Mouse (Mus musculus) left cerebral cortex, adult 2 months (tissue): ENCODE measurements at regions not wholly inside any gene's neighbourhood (a gene's known extent, or its start where the extent isn't known, plus 50 kb on each side); places are given as distances from the start of the nearest gene placed in this dataset.

ENCODE experiments used
- DNase-seq, 2 experiments: peaks; one replicate each; pipeline ENCODE4 v3.0.0; 2021 to 2022; ENCODE audit warnings: low spot score in 2 of 2, mixed read lengths in 1 of 2; ENCODE audit errors: extremely low spot score in 1 of 2
- H3K27ac ChIP-seq: fragments of 200-600 bp; 2 replicates; pipeline ENCODE4 v1.8.1; 2022
- H3K4me3 ChIP-seq: fragments of 200-600 bp; 2 replicates; pipeline ENCODE4 v1.8.1; 2022
- CTCF ChIP-seq: fragments of 200-600 bp; IDR thresholded peaks from 2 replicates; pipeline ENCODE4 v1.8.1; 2022; ENCODE audit warnings: antibody characterized with exemption, mild to moderate bottlenecking, moderate library complexity
- intact Hi-C: fragments of 180-260 bp; cut with DNase I; formaldehyde crosslinking; loops from one replicate; pipeline ENCODE4 v1.15.1; 2025

- Histone ChIP-seq H3K4me3 (no peak overlapping the region), H3K27ac (no peak overlapping the region)
- DNase-seq, result no peak
- intact Hi-C loops, result no loop called here
- TF ChIP-seq CTCF, result no peak
Measured at GRCm38 (mm10) chr17:31779466-31779865, 76.1 kb downstream of the Sik1 start.

- no peak for DNase-seq
- intact Hi-C loops, result no loop called here
- TF ChIP-seq CTCF, result no peak; the same call in 1 of the 2 replicates
- Histone ChIP-seq H3K4me3 (no peak overlapping the region), H3K27ac (no peak overlapping the region)
Measured at GRCm38 (mm10) chr17:31782251-31782650, 73.4 kb downstream of the Sik1 start.

- intact Hi-C loops, result no loop called here
- no peak for DNase-seq
- H3K4me3 ChIP-seq, result no peak overlapping the region
- no peak overlapping the region for H3K27ac ChIP-seq
- TF ChIP-seq CTCF, result no peak
Measured at GRCm38 (mm10) chr17:31783071-31783470, 72.5 kb downstream of the Sik1 start.

- no peak overlapping the region for H3K4me3 ChIP-seq
- intact Hi-C loops, result no loop called here
Measured at GRCm38 (mm10) chr17:31788316-31788715, 67.3 kb downstream of the Sik1 start.

GRCm38 (mm10) chr17:31789068-31789583 is 66.5 kb downstream of the Sik1 start:
- H3K27ac ChIP-seq, result no peak overlapping the region
- TF ChIP-seq CTCF, result no peak
- H3K4me3 ChIP-seq, result no peak overlapping the region
- DNase-seq, result no peak
- intact Hi-C loops, result no loop called here

More at GRCm38 (mm10) chr17:31788316-31788715, 67.3 kb downstream of the Sik1 start:
- DNase-seq, result no peak
- H3K27ac ChIP-seq, result no peak overlapping the region
- no peak for TF ChIP-seq CTCF

- H3K4me3 ChIP-seq, result no peak overlapping the region
- no peak for DNase-seq
- no peak for TF ChIP-seq CTCF
- intact Hi-C loops, result no loop called here
- no peak overlapping the region for H3K27ac ChIP-seq
Measured at GRCm38 (mm10) chr17:31789906-31790279, 65.7 kb downstream of the Sik1 start.

GRCm38 (mm10) chr17:31790280-31791063 is 65.1 kb downstream of the Sik1 start:
- Histone ChIP-seq H3K27ac (no peak overlapping the region; the same call in 1 of the 2 replicates), H3K4me3 (no peak overlapping the region)
- TF ChIP-seq CTCF, result no peak; the same call in 1 of the 2 replicates
- DNase-seq, result peak; percentile 34 to 47
- intact Hi-C loops, result no loop called here

- Histone ChIP-seq H3K4me3 (no peak overlapping the region), H3K27ac (no peak overlapping the region)
- DNase-seq, result no peak
- no peak for TF ChIP-seq CTCF
- intact Hi-C loops, result no loop called here
Measured at GRCm38 (mm10) chr17:31791656-31792055, 63.9 kb downstream of the Sik1 start.

- no peak for DNase-seq
- H3K27ac ChIP-seq, result no peak overlapping the region
- no peak for TF ChIP-seq CTCF
- H3K4me3 ChIP-seq, result no peak overlapping the region
- intact Hi-C loops, result no loop called here
Measured at GRCm38 (mm10) chr17:31793040-31793439, 62.6 kb downstream of the Sik1 start.

GRCm38 (mm10) chr17:31793521-31793920 is 62.1 kb downstream of the Sik1 start:
- no peak for TF ChIP-seq CTCF
- no peak overlapping the region for H3K4me3 ChIP-seq
- intact Hi-C loops, result no loop called here
- no peak overlapping the region for H3K27ac ChIP-seq
- no peak for DNase-seq

GRCm38 (mm10) chr17:31793964-31794363 is 61.6 kb downstream of the Sik1 start:
- Histone ChIP-seq H3K27ac (no peak overlapping the region), H3K4me3 (no peak overlapping the region)
- no peak for TF ChIP-seq CTCF
- intact Hi-C loops, result no loop called here
- DNase-seq, result no peak
